Mouse (Mus musculus) spleen, postnatal 4 days (tissue): ENCODE results near the gene Actr8.

ENCODE experiments used
- DNase-seq, 2 experiments: peaks; one replicate each; pipeline ENCODE4 v3.0.0; 2022; ENCODE audit warnings: low spot score in 2 of 2

Gene Actr8

GRCm38 (mm10) chr14:30039413-30039812 is 61.3 kb downstream of the Actr8 start:
- no peak for DNase-seq

DNA sequence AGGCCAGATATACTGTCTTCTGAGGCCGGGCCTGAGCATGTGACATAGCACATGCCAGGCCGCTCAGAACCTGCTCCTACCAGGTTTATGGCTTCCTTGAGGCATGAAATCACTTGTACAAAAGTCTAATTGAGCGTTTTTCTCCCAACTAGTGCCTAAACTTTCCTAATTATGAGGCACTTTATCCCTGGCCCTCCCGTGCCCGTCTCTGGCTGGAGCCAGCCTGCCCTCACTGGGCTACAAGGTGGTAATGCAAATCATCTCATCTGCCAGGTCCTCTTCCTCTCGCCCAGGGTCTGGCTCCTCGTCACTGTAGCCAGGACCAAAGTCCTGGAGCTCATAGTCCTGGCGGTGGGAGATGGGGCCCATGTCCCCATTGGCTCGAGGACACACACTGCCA is 63.7 kb downstream of the Actr8 start:
- DNase-seq: no peak

DNA sequence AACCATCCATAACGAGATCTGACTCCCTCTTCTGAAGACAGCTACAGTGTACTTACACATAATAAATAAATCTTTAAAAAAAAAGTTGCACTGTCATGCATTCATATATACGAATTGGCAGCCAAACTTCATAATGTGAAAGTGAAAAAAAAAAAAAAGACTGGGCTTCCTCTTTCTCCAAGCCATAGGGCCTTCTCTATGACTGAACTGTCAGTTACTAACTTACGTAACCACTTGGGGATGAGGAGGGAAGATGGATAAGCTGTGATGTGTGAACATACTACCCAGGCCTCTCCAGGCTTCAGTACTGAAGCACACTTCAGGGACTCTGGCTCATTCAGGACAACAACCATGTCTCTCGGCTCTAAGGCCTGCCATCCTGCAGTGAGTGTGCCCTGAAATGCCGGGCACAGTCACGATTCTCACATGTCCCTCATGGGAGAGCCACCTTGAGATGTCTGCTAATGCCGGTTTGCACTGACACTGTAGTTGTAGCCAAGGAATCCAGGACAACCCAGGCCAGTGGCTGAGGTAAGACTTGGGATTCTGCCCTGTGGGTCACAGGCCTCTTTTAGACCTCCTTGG is 65.3 kb downstream of the Actr8 start:
- no peak for DNase-seq

GRCm38 (mm10) chr14:30045239-30045638 is 67.1 kb downstream of the Actr8 start:
- no peak for DNase-seq

- no peak for DNase-seq
These were observed 67.6 kb downstream of the Actr8 start for GRCm38 (mm10) chr14:30045704-30046220.

DNA sequence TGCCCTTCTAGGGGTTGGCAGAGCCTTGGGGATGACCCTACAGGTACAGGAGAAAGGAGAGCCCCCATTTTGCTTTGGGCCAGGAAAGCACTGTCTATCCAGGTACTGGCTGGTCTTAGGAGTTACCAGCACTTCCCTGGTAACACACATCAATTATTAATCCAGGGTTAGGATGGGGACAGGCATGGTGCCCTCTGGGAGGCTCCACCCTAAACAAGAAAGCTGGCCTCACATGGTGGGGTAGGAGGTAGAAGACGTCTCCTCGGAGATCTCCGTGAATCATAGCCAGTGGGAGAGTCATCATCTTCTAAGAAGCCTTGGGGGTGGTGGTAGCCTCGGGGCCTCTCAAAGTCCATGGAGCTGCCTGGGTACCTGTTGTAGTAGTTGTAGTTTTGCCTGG is 68.8 kb downstream of the Actr8 start:
- DNase-seq: no peak

DNA sequence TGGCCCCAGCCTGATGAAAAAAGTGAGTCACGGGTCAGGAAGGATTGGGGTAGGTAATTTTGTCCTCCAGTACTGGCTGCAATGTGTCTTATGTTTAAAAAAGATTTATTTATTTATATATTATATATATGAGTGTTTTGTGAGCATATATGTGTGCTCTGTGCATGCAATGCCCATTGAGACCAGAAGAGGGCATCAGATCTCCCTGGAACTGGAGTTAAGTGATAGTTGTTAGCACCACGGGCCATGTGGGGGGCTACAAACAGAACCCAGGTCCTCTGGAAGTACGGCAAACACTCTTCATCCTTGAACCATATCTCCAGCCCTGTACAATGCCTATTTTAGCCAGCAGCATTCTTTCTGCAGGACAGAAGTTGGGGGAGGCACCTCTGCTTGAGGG is 69.9 kb downstream of the Actr8 start:
- DNase-seq: no peak

- DNase-seq: no peak
These were observed 72.1 kb downstream of the Actr8 start for GRCm38 (mm10) chr14:30050280-30050679.

DNA sequence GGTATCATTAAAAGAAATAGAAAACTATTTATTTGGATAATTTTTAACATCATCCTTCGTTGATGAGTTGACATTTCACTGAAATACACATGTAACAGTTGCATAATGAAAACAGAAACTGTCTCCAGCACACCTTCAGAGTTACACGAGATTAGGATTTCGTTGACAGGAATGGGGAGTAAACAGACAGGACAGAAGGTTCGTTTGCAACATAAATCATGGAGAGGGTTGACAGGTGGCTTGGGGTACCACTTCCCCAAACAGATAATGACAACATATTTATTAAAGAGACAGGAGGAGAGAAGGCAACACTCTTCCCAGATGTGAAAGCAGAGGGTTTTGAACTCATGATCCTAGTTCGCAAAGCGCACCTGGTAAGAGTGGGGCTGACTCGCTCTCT is 76.8 kb downstream of the Actr8 start:
- no peak for DNase-seq
